Mouse (Mus musculus) heart, adult 8-10 months (tissue): ENCODE results near the gene Defb22. TPM values are rescaled to one million over a fixed set of nuclear protein-coding genes. Genes with fewer than 3 reads are reported as not detected.

ENCODE experiments used
- DNase-seq: peaks from one replicate; pipeline ENCODE4 v3.0.0; 2022; ENCODE audit warnings: low spot score
- total RNA-seq, 4 experiments: library from RNA; stranded (reverse); gene quantifications; 2 replicates each; pipeline ENCODE4 v1.2.4; 2022

Gene Defb22
- total RNA-seq, 4 experiments from 2014 or later: not detected

- DNase-seq: no peak
Observed at GRCm38 (mm10) chr2:152439833-152440232, 50.1 kb downstream of the Defb22 start.

DNA sequence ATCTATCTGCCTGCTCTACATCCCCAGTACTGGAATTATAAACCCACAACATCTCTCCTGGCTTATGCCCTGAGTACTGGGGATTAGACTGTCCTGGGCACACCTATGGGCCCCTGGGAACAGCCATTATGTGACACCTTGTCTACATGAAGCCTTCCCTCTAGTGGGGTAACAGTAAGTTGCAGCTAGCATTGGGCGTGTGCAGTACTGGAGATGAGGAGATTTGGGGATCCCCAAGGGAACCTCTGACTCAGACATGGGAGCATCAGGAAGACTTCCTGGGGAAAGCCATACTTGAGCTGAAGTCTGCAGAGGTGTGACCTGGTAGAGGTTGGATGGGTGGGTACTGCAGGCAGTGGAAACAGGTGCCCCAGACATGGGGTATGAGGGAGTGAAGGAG is 51.0 kb downstream of the Defb22 start:
- no peak for DNase-seq

- DNase-seq: peak; percentile 74
Observed at GRCm38 (mm10) chr2:152436983-152437860, 52.7 kb downstream of the Defb22 start.

DNA sequence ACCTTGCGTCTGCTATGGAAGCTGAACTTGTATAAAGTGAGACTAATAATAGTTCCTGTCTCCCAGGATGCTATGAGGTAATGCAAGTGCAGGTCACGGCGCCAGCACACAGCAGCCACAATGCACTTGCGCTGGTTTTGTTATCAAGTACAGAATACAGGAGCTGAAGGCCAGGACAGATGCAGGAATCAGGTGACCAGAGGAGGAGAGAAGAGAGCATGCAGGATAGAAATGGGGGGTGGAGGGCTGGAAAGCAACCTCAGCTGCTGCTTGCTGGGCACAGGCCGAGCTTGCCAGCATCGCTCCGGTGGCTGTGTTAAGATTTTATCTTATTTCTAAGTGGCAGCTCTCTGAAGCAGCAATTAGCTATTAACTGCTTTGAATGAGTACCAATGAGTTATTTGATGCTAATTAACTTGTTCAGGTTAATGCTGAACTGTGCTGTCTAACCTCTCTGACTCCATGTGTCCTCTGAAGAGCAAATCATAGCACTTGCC is 53.5 kb downstream of the Defb22 start:
- peak; percentile 24 for DNase-seq

Other genes starting within 250 kb of the Defb22 start
- gene Tbc1d20, start 196.3 kb downstream of the Defb22 start, total RNA-seq: 10 to 100 TPM; 37.1 to 41.9 (median 37.5) TPM
- 10 to 100 TPM; 36.1 to 51.7 (median 47.6) TPM for gene Rbck1, start 157.5 kb downstream of the Defb22 start, total RNA-seq
- 1 to 10 TPM; 3.3 to 4.2 (median 4.1) TPM for gene Trib3, start 146.1 kb downstream of the Defb22 start, total RNA-seq
- gene Nrsn2, start 113.5 kb downstream of the Defb22 start, total RNA-seq: not detected
- gene Sox12, start 92.1 kb downstream of the Defb22 start, total RNA-seq: 1 to 10 TPM; 5.5 to 8.5 (median 7.0) TPM
- gene Zcchc3, start 75.1 kb downstream of the Defb22 start, total RNA-seq: 1 to 10 TPM; 5.8 to 7.6 (median 6.4) TPM
- gene 6820408C15Rik, start 74.6 kb downstream of the Defb22 start, total RNA-seq: 1 to 10 TPM; 1.5 to 2.9 (median 2.3) TPM
- not detected for gene Defb23, start 25.5 kb downstream of the Defb22 start, total RNA-seq
- gene Defb20, start 13.1 kb downstream of the Defb22 start, total RNA-seq: not detected
- gene Defb26, start 21.6 kb upstream of the Defb22 start, total RNA-seq: not detected
- not detected for gene Defb28, start 28.1 kb upstream of the Defb22 start, total RNA-seq
- gene Defb29, start 50.0 kb upstream of the Defb22 start, total RNA-seq: not detected
- not detected for gene Gm17416, start 79.2 kb upstream of the Defb22 start, total RNA-seq
- gene Defb21, start 82.6 kb upstream of the Defb22 start, total RNA-seq: not detected
- under 1 TPM in 1 of 4 experiments, not detected in 3; 0.81 TPM for gene Defb19, start 90.2 kb upstream of the Defb22 start, total RNA-seq
- gene Defb45, start 109.3 kb upstream of the Defb22 start, total RNA-seq: not detected
- gene Defb36, start 114.2 kb upstream of the Defb22 start, total RNA-seq: not detected
- not detected for gene Defb25, start 132.9 kb upstream of the Defb22 start, total RNA-seq
- gene Rem1, start 136.8 kb upstream of the Defb22 start, total RNA-seq: 1 to 10 TPM; 5.1 to 5.6 (median 5.2) TPM
- 10 to 100 TPM; 34.4 to 36.3 (median 35.1) TPM for gene H13, start 179.3 kb upstream of the Defb22 start, total RNA-seq
- 10 to 100 TPM; 15.0 to 19.6 (median 16.6) TPM for gene Mcts2, start 196.9 kb upstream of the Defb22 start, total RNA-seq
- 10 to 100 TPM; 43.3 to 63.6 (median 58.4) TPM for gene Id1, start 246.1 kb upstream of the Defb22 start, total RNA-seq